Mouse (Mus musculus): ENCODE measurements around the gene Sult1a1. TPM values are rescaled to one million over a fixed set of nuclear protein-coding genes. Genes with fewer than 3 reads are reported as not detected.

Gene Sult1a1
- polyA plus RNA-seq, 1 experiment from 2014 or later, result 17.9 TPM

- 83% methylated on average over 10 of the region's 10 CpGs for WGBS
- ATAC-seq (ENCODE audit: low read depth) (no peak), DNase-seq (ENCODE audit: low spot score) (no peak)
- Histone ChIP-seq H3K9ac (ENCODE audit: low read depth, low read length) (no peak overlapping the region), H3K27me3 (replicated peaks; ENCODE audit: control insufficient read depth, insufficient read depth, low read length) (peaks cover 17% of the 10 kb centered on the region; the same call in 1 of the 2 replicates), H3K4me2 (ENCODE audit: low read depth, low read length) (no peak overlapping the region), H3K36me3 (ENCODE audit: control insufficient read depth, insufficient read depth, low read length) (no peaks in the 10 kb centered on the region), H3K4me1 (ENCODE audit: control insufficient read depth, insufficient read depth, low read length) (peaks cover 13% of the 10 kb centered on the region), H3K27ac (replicated peaks; ENCODE audit: low read depth, low read length) (no peak overlapping the region), H3K4me3 (ENCODE audit: low read depth, low read length) (no peak overlapping the region), H3K9me3 (ENCODE audit: control insufficient read depth, low read length) (0 out of 2 replicates have a peak, but pooled peaks cover 5% of the 10 kb centered on the region)
Measured at GRCm38 (mm10) chr7:126708175-126708952, 32.1 kb upstream of the Sult1a1 start.

GRCm38 (mm10) chr7:126707442-126708174 is 31.4 kb upstream of the Sult1a1 start, which contains the start of gene Coro1a:
Coro1a (minus strand) TSS chr7:126707787.
- WGBS, result 83% methylated on average over 15 of the region's 19 CpGs
- Histone ChIP-seq H3K27ac (replicated peaks; ENCODE audit: low read depth, low read length) (no peak within 1 kb of the TSS), H3K4me3 (ENCODE audit: low read depth, low read length) (no peak within 1 kb of the TSS), H3K9ac (ENCODE audit: low read depth, low read length) (no peak within 1 kb of the TSS), H3K27me3 (replicated peaks; ENCODE audit: control insufficient read depth, insufficient read depth, low read length) (peaks cover 19% of the 10 kb centered on the region; the same call in 1 of the 2 replicates), H3K4me1 (ENCODE audit: control insufficient read depth, insufficient read depth, low read length) (peaks cover 13% of the 10 kb centered on the region), H3K9me3 (ENCODE audit: control insufficient read depth, low read length) (0 out of 2 replicates have a peak, but pooled peaks cover 5% of the 10 kb centered on the region), H3K36me3 (ENCODE audit: control insufficient read depth, insufficient read depth, low read length) (no peaks in the 10 kb centered on the region), H3K4me2 (ENCODE audit: low read depth, low read length) (no peak within 1 kb of the TSS)
- DNase-seq (ENCODE audit: low spot score) (no peak), ATAC-seq (ENCODE audit: low read depth) (no peak)

GRCm38 (mm10) chr7:126704121-126704980 is 28.1 kb upstream of the Sult1a1 start:
- 3% methylated on average over 31 of the region's 39 CpGs for WGBS
- peak overlapping the region; percentile 92 for H3K4me2 ChIP-seq (ENCODE audit: low read depth, low read length)
- peak overlapping the region; percentile 60 for H3K9ac ChIP-seq (ENCODE audit: low read depth, low read length)
- H3K36me3 ChIP-seq (ENCODE audit: control insufficient read depth, insufficient read depth, low read length), result no peaks in the 10 kb centered on the region
- H3K4me1 ChIP-seq (ENCODE audit: control insufficient read depth, insufficient read depth, low read length), result peaks cover 13% of the 10 kb centered on the region
- 0 out of 2 replicates have a peak, but pooled peaks cover 5% of the 10 kb centered on the region for H3K9me3 ChIP-seq (ENCODE audit: control insufficient read depth, low read length)
- peaks cover 19% of the 10 kb centered on the region; the same call in 1 of the 2 replicates for H3K27me3 ChIP-seq (replicated peaks; ENCODE audit: control insufficient read depth, insufficient read depth, low read length)
- peak; percentile 85 for DNase-seq (ENCODE audit: low spot score)
- peak overlapping the region; percentile 48 for H3K4me3 ChIP-seq (ENCODE audit: low read depth, low read length)
- ATAC-seq (ENCODE audit: low read depth), result peak; percentile 86
- H3K27ac ChIP-seq (replicated peaks; ENCODE audit: low read depth, low read length), result no peak overlapping the region

GRCm38 (mm10) chr7:126703757-126704077 is 27.5 kb upstream of the Sult1a1 start:
- DNase-seq (ENCODE audit: low spot score) (no peak), ATAC-seq (ENCODE audit: low read depth) (no peak)
- H3K4me2 ChIP-seq (ENCODE audit: low read depth, low read length), result peak overlapping the region; percentile 92
- peaks cover 13% of the 10 kb centered on the region for H3K4me1 ChIP-seq (ENCODE audit: control insufficient read depth, insufficient read depth, low read length)
- 11% methylated on average over 7 of the region's 7 CpGs for WGBS
- H3K9me3 ChIP-seq (ENCODE audit: control insufficient read depth, low read length), result 0 out of 2 replicates have a peak, but pooled peaks cover under 1% of the 10 kb centered on the region
- peaks cover 19% of the 10 kb centered on the region; the same call in 1 of the 2 replicates for H3K27me3 ChIP-seq (replicated peaks; ENCODE audit: control insufficient read depth, insufficient read depth, low read length)
- H3K36me3 ChIP-seq (ENCODE audit: control insufficient read depth, insufficient read depth, low read length), result no peaks in the 10 kb centered on the region
- peak overlapping the region; percentile 17; the same call in 1 of the 2 replicates for H3K9ac ChIP-seq (ENCODE audit: low read depth, low read length)
- no peak overlapping the region for H3K27ac ChIP-seq (replicated peaks; ENCODE audit: low read depth, low read length)
- H3K4me3 ChIP-seq (ENCODE audit: low read depth, low read length), result peak overlapping the region; percentile 48

- H3K4me3 ChIP-seq (ENCODE audit: low read depth, low read length), result 0 out of 2 replicates have a peak overlapping the region, but pooled peaks have one; percentile 48
- DNase-seq (ENCODE audit: low spot score) (no peak), ATAC-seq (ENCODE audit: low read depth) (no peak)
- no peak overlapping the region for H3K27ac ChIP-seq (replicated peaks; ENCODE audit: low read depth, low read length)
- H3K36me3 ChIP-seq (ENCODE audit: control insufficient read depth, insufficient read depth, low read length), result no peaks in the 10 kb centered on the region
- peak overlapping the region; percentile 17; the same call in 1 of the 2 replicates for H3K9ac ChIP-seq (ENCODE audit: low read depth, low read length)
- no peaks in the 10 kb centered on the region for H3K9me3 ChIP-seq (ENCODE audit: control insufficient read depth, low read length)
- H3K4me1 ChIP-seq (ENCODE audit: control insufficient read depth, insufficient read depth, low read length), result peaks cover 13% of the 10 kb centered on the region
- peaks cover 19% of the 10 kb centered on the region; the same call in 1 of the 2 replicates for H3K27me3 ChIP-seq (replicated peaks; ENCODE audit: control insufficient read depth, insufficient read depth, low read length)
- WGBS, result 76% methylated on average over 12 of the region's 12 CpGs
- H3K4me2 ChIP-seq (ENCODE audit: low read depth, low read length), result peak overlapping the region; percentile 92; the same call in 1 of the 2 replicates
Measured at GRCm38 (mm10) chr7:126702861-126703756, 26.9 kb upstream of the Sult1a1 start.

- Histone ChIP-seq H3K9ac (ENCODE audit: low read depth, low read length) (no peak overlapping the region), H3K9me3 (ENCODE audit: control insufficient read depth, low read length) (no peaks in the 10 kb centered on the region)
- ATAC-seq (ENCODE audit: low read depth), result no peak
Measured at GRCm38 (mm10) chr7:126702358-126702757, 26.1 kb upstream of the Sult1a1 start.

GRCm38 (mm10) chr7:126701559-126702357 is 25.5 kb upstream of the Sult1a1 start:
- ATAC-seq (ENCODE audit: low read depth) (no peak), DNase-seq (ENCODE audit: low spot score) (no peak)
- Histone ChIP-seq H3K36me3 (ENCODE audit: control insufficient read depth, insufficient read depth, low read length) (no peaks in the 10 kb centered on the region), H3K4me1 (ENCODE audit: control insufficient read depth, insufficient read depth, low read length) (peaks cover 14% of the 10 kb centered on the region), H3K9me3 (ENCODE audit: control insufficient read depth, low read length) (no peaks in the 10 kb centered on the region), H3K27me3 (replicated peaks; ENCODE audit: control insufficient read depth, insufficient read depth, low read length) (peaks cover 19% of the 10 kb centered on the region; the same call in 1 of the 2 replicates), H3K4me3 (ENCODE audit: low read depth, low read length) (no peak overlapping the region), H3K9ac (ENCODE audit: low read depth, low read length) (0 out of 2 replicates have a peak overlapping the region, but pooled peaks have one; percentile 28), H3K4me2 (ENCODE audit: low read depth, low read length) (no peak overlapping the region; the same call in 1 of the 2 replicates), H3K27ac (replicated peaks; ENCODE audit: low read depth, low read length) (no peak overlapping the region)
- WGBS, result 62% methylated on average over 24 of the region's 24 CpGs

More at GRCm38 (mm10) chr7:126702358-126702757, 26.1 kb upstream of the Sult1a1 start:
- H3K36me3 ChIP-seq (ENCODE audit: control insufficient read depth, insufficient read depth, low read length), result no peaks in the 10 kb centered on the region
- 80% methylated on average over 6 of the region's 6 CpGs for WGBS
- no peak overlapping the region for H3K27ac ChIP-seq (replicated peaks; ENCODE audit: low read depth, low read length)
- DNase-seq (ENCODE audit: low spot score), result no peak
- H3K4me3 ChIP-seq (ENCODE audit: low read depth, low read length), result no peak overlapping the region
- H3K4me1 ChIP-seq (ENCODE audit: control insufficient read depth, insufficient read depth, low read length), result peaks cover 13% of the 10 kb centered on the region
- no peak overlapping the region for H3K4me2 ChIP-seq (ENCODE audit: low read depth, low read length)
- peaks cover 19% of the 10 kb centered on the region; the same call in 1 of the 2 replicates for H3K27me3 ChIP-seq (replicated peaks; ENCODE audit: control insufficient read depth, insufficient read depth, low read length)

Measured in embryonic facial prominence, embryonic 14.5 days (tissue).